Mouse (Mus musculus) forebrain, embryonic 16.5 days (tissue): Measurements from ENCODE around the gene Nrros. TPM values are rescaled to one million over a fixed set of nuclear protein-coding genes. Genes with fewer than 3 reads are reported as not detected.

Experiments used
- ATAC-seq: fragments of 200-750 bp; cut with Nextera tagmentation; 2 replicates; pipeline ENCODE4 v1.8.0; 2017; ENCODE audit warnings: mild to moderate bottlenecking, moderate library complexity
- H3K27ac ChIP-seq: fragments of 300-500 bp; sonication (generic); 2 replicates; pipeline ENCODE4 v1.5.1; 2014; ENCODE audit warnings: low read length, control low read depth
- H3K27me3 ChIP-seq: fragments of 300-500 bp; sonication (generic); replicated peaks from 2 replicates; pipeline ENCODE4 v1.6.1; 2014; ENCODE audit warnings: low read length; ENCODE audit not compliant: control insufficient read depth, insufficient read depth
- H3K36me3 ChIP-seq: fragments of 300-500 bp; sonication (generic); 2 replicates; pipeline ENCODE4 v1.6.1; 2014; ENCODE audit not compliant: control insufficient read depth, insufficient read depth
- H3K4me1 ChIP-seq: fragments of 300-500 bp; sonication (generic); replicated peaks from 2 replicates; pipeline ENCODE4 v1.6.1; 2014; ENCODE audit warnings: low read length; ENCODE audit not compliant: control insufficient read depth, insufficient read depth
- H3K4me2 ChIP-seq: fragments of 300-500 bp; sonication (generic); 2 replicates; pipeline ENCODE4 v1.6.1; 2014; ENCODE audit warnings: mild to moderate bottlenecking, low read length, control low read depth
- H3K4me3 ChIP-seq: fragments of 300-500 bp; sonication (generic); replicated peaks from 2 replicates; pipeline ENCODE4 v1.5.1; 2014; ENCODE audit warnings: mild to moderate bottlenecking, low read length, control low read depth
- H3K9ac ChIP-seq: fragments of 300-500 bp; sonication (generic); replicated peaks from 2 replicates; pipeline ENCODE4 v1.6.1; 2014; ENCODE audit warnings: low read depth, low read length, control low read depth
- H3K9me3 ChIP-seq: fragments of 300-500 bp; sonication (generic); 2 replicates; pipeline ENCODE4 v1.6.1; 2016; ENCODE audit warnings: low read length; ENCODE audit not compliant: control insufficient read depth
- WGBS: fragments of 180-500 bp; shearing (Covaris S2); extraction: QIAGEN DNeasy Blood & Tissue Kit; methylation state at CpG from one replicate; pipeline ENCODE4 v1.1.7; 2014; 5-methylcytosine and 5-hydroxymethylcytosine counted together
- polyA plus RNA-seq: library from polyadenylated mRNA; unstranded; fragments of >200 nt; fragmentation: Nextera tagmentation; extraction: Ambion mirVana; gene quantifications from 2 replicates; pipeline ENCODE4 v1.2.1, GENCODE M21; 2015

Gene Nrros
- 9.0 TPM in 2 replicates for polyA plus RNA-seq

DNA sequence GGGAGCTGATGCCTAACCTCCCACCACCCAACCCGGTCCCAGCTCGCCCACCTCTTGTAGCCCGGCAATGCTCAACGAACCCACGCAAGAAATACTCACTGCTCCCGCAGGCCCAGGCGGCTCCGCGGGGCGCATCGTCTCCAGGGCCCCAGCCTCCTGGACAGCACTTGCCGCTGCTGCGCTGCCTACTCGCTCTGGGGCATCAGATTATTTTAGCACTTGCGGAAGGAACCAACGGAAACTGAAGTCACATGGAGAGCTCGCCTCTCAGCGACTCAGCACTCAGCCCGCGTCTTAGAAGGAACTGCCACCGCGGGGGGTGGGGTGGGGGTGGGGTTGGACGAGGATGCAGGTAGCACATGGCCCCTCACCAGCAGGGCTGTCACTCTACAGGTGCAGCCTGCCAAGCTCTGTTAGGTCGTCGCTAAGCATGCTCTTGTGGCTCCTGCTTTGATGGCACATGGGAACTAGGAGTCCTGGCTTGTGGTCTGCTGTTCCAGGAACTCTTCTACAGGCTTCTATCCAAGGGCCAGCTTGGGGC lies at the start of gene Nrros:
Gene Nrros (minus strand): TSS at position 314 of the 541 bp plus-strand sequence.
- H3K4me1 ChIP-seq: peaks cover 9% of the 10 kb centered on the region
- H3K9ac ChIP-seq: peak within 1 kb of the TSS; percentile 57
- no peaks in the 10 kb centered on the region for H3K9me3 ChIP-seq
- 1% methylated on average over 25 of the region's 25 CpGs for WGBS
- H3K27ac ChIP-seq: no peak within 1 kb of the TSS
- H3K36me3 ChIP-seq: no peaks in the 10 kb centered on the region
- peak within 1 kb of the TSS; percentile 43 for H3K4me3 ChIP-seq
- H3K4me2 ChIP-seq: peak within 1 kb of the TSS; percentile 71
- 0 out of 2 replicates have a peak, but pooled peaks cover 2% of the 10 kb centered on the region for H3K27me3 ChIP-seq
- no peak; the same call in 1 of the 2 replicates for ATAC-seq

DNA sequence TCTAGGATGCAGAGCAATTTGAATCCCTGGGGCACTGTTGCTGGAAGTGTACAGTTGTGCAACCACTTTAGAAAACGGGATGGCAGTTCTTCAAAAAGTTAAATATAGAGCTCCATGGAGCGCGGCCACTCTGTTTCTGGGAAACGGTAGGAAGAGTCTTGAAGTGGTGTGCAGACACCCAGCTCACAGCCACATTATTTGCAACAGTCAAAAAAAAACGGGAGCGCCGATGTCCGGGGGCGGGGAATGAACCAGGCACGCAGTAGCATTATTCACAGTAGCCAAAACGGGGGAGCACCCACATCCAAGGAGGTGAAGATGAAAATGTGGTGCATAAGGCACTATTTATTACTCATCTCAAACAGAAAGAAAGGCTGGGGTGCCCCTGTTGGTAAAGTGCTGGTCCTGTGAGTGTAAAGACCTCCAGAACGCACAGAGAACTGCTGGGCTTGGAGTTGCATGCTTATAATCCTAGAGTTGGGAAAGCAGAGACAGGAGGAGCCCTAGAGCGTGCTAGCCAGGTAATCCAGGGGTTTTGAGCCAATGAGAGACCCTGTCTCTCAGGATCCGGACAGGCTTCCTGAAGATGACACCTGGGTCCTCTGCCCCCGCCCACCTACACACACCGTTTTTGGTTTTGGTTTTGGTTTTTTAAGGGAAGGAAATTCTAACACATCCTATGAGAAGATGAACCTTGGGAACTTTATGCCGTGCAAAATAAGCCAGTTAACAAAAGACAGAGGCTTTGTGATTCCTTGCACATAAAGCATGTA lies 49.6 kb upstream of the Nrros start:
- Histone ChIP-seq H3K27me3 (no peaks in the 10 kb centered on the region), H3K4me3 (no peak overlapping the region), H3K27ac (no peak overlapping the region), H3K9me3 (no peaks in the 10 kb centered on the region), H3K4me1 (no peaks in the 10 kb centered on the region), H3K4me2 (no peak overlapping the region), H3K9ac (no peak overlapping the region), H3K36me3 (no peaks in the 10 kb centered on the region)
- no peak for ATAC-seq
- 84% methylated on average over 17 of the region's 17 CpGs for WGBS

DNA sequence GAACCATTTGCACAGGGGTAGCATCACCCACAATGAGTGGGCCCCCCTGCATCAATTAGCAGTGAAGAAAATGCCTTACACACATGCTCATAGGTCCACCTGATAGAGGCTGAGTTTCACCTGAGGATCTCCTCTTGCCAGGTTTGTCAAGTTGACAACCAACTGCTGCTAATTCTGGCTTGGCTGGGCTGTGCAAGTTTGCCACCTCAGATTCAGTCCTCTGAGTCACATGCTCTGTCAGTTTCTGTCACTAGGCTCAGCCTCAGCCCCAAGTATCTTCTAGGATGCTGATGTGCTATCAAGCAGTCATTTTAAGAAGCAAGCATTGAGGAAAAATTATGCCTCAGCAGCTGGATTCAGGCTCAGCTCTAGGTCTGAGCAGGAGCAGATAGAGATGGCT lies 48.8 kb upstream of the Nrros start:
- ATAC-seq: no peak
- Histone ChIP-seq H3K4me2 (no peak overlapping the region), H3K36me3 (no peaks in the 10 kb centered on the region), H3K4me3 (no peak overlapping the region), H3K27ac (no peak overlapping the region), H3K4me1 (no peaks in the 10 kb centered on the region), H3K9me3 (no peaks in the 10 kb centered on the region), H3K9ac (no peak overlapping the region), H3K27me3 (no peaks in the 10 kb centered on the region)

DNA sequence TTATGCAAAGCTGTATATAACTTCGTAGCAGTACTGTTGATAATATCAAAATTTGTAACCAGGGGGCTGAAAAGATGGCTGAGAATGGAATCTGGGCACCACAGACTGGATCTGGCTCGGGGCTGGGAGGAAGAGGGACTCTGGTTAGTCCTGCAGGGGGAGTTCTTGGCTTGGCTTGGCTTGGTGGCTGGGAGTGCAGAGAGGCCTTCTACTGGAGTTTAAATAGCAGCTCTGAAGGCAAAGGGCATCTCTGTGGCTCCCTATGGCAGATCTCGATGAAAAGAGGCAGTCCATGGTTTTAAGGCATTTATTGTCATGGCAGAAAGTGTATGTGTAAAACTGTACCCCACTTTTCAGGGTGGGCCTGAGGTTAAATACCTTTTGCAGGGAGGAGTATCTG lies 39.5 kb upstream of the Nrros start:
- ATAC-seq: no peak
- no peak overlapping the region for H3K4me3 ChIP-seq
- no peak overlapping the region for H3K27ac ChIP-seq
- H3K27me3 ChIP-seq: no peaks in the 10 kb centered on the region
- no peak overlapping the region for H3K9ac ChIP-seq
- H3K4me2 ChIP-seq: no peak overlapping the region
- H3K9me3 ChIP-seq: no peaks in the 10 kb centered on the region
- H3K4me1 ChIP-seq: no peaks in the 10 kb centered on the region
- no peaks in the 10 kb centered on the region for H3K36me3 ChIP-seq
- 65% methylated on average over 3 of the region's 3 CpGs for WGBS

DNA sequence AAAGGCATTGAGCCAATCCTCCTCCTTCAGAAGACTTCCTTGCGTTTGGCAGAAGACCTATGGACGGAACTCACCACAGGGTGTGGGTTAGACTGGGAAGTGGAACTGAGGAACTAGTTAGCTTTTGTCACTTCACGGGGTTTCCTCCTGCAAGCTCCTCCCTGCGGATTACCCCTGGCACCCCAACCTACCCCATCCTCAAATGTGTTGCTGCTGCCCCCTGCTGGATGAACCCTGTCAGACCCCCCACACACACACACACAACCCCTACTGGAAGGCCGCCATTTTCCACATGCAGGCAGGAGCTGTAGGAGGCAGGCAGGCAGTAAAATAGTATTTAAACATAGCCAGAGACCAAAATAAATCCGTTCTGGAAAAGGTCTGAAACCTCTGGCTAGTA lies 37.3 kb upstream of the Nrros start:
- no peak overlapping the region for H3K4me3 ChIP-seq
- ATAC-seq: no peak
- 83% methylated on average over 6 of the region's 6 CpGs for WGBS

DNA sequence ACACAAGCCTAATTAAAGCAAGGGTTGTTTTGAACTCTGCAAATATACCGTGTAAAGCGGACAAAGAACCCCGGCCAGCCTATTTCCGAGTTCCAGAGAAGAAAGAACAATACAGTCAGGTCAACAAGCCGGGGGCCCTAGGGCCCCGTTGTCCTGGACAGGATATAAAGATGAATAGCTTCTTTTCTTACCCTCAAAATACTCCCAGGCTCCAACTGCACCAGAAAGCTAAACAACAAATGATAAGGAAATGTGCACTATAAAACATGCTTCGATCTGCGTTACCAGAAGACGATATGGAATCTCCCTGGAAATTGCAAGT lies 35.6 kb upstream of the Nrros start:
- no peaks in the 10 kb centered on the region for H3K4me1 ChIP-seq
- no peak overlapping the region for H3K9ac ChIP-seq
- H3K27me3 ChIP-seq: no peaks in the 10 kb centered on the region
- no peak overlapping the region; the same call in none of the 2 replicates for H3K4me2 ChIP-seq
- 37% methylated on average over 9 of the region's 9 CpGs for WGBS
- no peaks in the 10 kb centered on the region for H3K36me3 ChIP-seq
- no peak overlapping the region for H3K4me3 ChIP-seq
- no peak for ATAC-seq
- H3K27ac ChIP-seq: no peak overlapping the region
- H3K9me3 ChIP-seq: no peaks in the 10 kb centered on the region

More for the DNA sequence above, 37.3 kb upstream of the Nrros start:
- H3K36me3 ChIP-seq: no peaks in the 10 kb centered on the region
- no peak overlapping the region for H3K9ac ChIP-seq
- H3K9me3 ChIP-seq: no peaks in the 10 kb centered on the region
- no peak overlapping the region for H3K27ac ChIP-seq
- H3K27me3 ChIP-seq: no peaks in the 10 kb centered on the region
- no peak overlapping the region for H3K4me2 ChIP-seq
- no peaks in the 10 kb centered on the region for H3K4me1 ChIP-seq

DNA sequence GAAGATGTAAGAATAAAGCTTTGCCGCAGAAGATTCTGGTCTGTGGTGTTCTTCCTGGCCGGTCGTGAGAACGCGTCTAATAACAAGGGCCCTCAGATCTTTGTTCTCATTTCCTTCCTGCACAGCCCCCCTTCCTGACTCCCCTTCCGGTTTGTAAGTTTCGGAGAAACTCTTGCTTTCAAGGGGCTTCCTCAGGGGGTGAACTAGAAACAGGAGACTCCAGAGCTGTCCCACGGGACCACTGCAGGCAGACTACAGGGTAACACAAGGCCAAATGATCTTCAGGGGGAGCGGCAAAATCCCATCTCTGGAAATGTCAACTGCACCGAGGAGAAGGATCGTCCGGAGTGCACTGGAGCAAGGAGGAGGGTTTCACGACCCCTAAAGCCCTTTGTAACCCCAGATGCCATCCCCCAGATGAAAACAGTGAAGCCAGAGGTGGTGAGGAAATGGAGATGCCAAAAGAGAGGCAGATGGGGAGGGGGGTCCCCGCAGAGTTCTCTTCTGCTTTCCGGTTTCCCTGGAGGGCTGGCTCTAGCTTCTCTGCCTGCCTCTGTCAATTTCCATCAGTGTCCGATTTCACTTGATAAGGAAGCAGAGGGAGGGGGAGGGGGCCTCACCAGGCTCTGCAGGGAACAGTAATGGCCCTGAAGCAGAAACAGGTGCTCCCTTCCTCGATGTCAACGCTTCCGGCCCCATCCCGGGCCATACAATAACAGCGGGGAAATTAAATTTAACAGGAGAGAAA lies 35.0 kb upstream of the Nrros start:
- H3K9ac ChIP-seq: no peak overlapping the region
- no peak overlapping the region for H3K27ac ChIP-seq
- no peaks in the 10 kb centered on the region for H3K27me3 ChIP-seq
- WGBS: 60% methylated on average over 21 of the region's 21 CpGs
- peak overlapping the region; percentile 8 for H3K4me2 ChIP-seq
- ATAC-seq: no peak
- no peak overlapping the region for H3K4me3 ChIP-seq
- H3K9me3 ChIP-seq: no peaks in the 10 kb centered on the region
- no peaks in the 10 kb centered on the region for H3K36me3 ChIP-seq
- H3K4me1 ChIP-seq: no peaks in the 10 kb centered on the region

DNA sequence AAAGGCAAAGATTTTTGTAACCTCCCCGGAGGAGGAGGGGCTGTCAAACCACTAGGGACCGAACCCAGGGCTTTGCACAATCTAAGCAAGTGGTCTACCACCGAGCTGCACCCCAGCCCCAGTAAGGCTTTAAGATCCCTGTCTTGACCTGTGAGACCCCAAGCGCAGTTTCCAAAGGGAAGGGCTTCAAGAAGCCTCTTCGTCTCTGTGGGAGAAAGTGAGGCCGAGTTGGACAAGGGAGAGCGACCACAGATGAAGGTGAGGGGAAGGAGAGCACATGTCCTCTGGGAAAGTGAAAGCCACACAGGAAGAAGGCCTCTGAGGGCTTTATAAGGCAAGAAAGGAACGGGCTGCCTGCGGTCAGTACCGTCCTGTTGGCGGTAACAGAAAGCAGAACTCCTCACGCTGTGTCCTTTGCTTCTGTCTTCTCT lies 24.6 kb upstream of the Nrros start:
- no peak overlapping the region for H3K9ac ChIP-seq
- ATAC-seq: no peak
- H3K4me1 ChIP-seq: peaks cover 3% of the 10 kb centered on the region; the same call in 1 of the 2 replicates
- H3K27ac ChIP-seq: no peak overlapping the region
- no peaks in the 10 kb centered on the region for H3K36me3 ChIP-seq
- no peak overlapping the region for H3K4me2 ChIP-seq
- WGBS: 67% methylated on average over 12 of the region's 12 CpGs
- H3K9me3 ChIP-seq: no peaks in the 10 kb centered on the region
- H3K4me3 ChIP-seq: no peak overlapping the region
- no peaks in the 10 kb centered on the region for H3K27me3 ChIP-seq

DNA sequence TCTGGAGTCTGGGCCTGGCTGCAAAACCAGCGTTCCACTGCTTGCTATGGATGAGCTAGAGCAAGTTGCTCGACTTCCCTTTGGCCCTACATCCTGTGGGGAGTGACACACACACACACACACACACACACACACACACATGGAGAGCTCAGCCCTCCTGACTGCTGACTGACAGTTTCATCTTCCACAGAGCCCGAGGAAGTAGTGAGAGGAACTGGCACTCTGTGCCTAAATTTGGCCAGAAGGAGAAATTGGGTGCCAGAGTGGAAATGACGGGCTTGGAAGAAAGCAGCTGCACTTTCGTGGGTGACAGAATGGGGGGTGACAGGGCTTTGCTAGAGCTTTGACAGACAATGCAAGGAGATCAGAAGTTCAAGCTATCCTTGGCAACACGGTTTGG lies 23.7 kb upstream of the Nrros start:
- Histone ChIP-seq H3K9ac (no peak overlapping the region), H3K4me1 (peaks cover 3% of the 10 kb centered on the region; the same call in 1 of the 2 replicates), H3K4me2 (no peak overlapping the region), H3K27me3 (no peaks in the 10 kb centered on the region), H3K36me3 (no peaks in the 10 kb centered on the region), H3K27ac (no peak overlapping the region), H3K9me3 (no peaks in the 10 kb centered on the region), H3K4me3 (no peak overlapping the region)
- no peak for ATAC-seq
- WGBS: 49% methylated on average over 6 of the region's 6 CpGs
